Mouse (Mus musculus) thymus, postnatal 25 days (tissue): ENCODE results near the gene Alk.
A peak's percentile ranks its signal among the peaks of the same experiment; 100 is the strongest.
"Not testable (repeated sequence)": the region's sequence is repeated elsewhere in the genome, so short reads cannot be mapped to it uniquely, and the experiment has no call there.

ENCODE experiments used
- DNase-seq: peaks from one replicate; pipeline ENCODE4 v3.0.0; 2022

The Alk gene

DNA sequence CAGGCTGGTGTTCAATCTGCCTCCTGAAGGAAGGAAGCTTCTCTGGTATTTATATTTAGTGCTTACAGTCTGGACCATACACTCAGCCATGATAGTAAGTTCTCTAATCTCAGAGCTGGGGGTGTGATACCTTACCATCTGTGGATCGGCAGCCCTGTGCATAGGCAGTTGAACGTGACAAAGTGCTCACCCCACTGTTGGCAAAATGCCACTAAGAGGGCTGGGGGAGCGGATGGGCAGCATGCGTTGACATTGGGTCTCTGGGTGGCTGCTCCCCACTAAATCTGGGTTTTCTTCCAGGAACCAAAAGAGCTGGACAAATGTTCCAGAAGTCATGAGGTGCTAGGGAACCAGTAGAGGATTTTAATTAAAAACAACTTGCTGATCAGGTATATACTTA, 78.1 kb downstream of the Alk start:
- DNase-seq, result no peak

DNA sequence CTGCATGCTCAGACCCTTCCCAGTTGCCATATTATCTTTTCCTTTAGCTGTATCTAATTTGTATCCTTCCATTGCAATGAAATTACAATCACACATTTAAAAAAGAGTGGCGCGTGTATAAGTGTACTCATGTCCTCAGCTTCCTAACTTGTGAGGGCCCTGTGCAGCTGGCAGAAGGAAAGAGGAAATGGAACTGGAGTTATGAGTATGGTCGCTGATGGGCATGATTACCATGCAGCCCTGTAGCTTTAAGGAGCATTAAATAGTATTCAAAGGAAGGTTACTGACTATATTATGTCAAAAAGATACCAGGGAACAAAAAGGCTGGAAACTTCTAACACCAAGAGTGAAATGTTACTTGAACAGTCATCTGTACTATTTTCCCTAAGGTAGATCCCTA, 79.6 kb downstream of the Alk start:
- DNase-seq, result no peak

DNA sequence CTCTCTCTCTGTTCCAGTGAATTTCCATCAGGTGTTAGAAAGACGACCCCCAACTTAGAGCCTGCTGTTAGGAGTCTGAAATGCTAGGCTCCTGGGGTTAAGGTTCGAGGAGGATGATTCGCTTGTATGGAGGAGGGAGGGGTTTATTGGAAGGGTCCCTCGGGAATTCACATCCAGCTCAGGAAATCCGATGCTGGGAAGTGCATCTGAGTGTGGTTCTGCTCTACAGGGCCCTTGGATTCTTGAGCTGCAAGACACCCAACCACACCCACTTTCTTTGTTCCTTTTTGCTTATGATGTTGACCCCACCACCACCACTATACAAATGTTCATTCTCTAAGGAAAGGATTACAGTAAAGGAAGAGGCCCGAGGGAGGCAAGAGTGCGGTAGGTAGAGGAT, 81.4 kb downstream of the Alk start:
- DNase-seq, result no peak

DNA sequence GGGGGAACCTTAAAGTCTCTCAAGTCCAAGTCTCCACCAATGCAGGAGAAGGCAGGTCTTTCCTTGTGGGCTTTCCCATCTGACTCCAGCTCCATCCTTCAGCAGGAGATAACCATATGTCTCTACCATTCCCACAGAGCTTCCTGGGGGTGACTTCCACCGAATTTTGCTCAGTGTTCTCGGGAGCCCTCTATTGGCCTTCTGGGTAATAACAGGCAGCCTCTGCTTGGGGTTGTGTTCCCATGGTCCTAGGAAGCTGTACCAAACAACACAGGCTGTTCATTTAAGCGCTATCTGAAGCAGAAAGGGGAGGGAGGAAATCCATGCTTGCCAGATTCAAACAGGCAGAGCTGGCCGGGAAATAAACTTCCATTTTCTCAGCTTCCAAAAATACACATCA, 82.0 kb downstream of the Alk start:
- DNase-seq, result peak; percentile 3

DNA sequence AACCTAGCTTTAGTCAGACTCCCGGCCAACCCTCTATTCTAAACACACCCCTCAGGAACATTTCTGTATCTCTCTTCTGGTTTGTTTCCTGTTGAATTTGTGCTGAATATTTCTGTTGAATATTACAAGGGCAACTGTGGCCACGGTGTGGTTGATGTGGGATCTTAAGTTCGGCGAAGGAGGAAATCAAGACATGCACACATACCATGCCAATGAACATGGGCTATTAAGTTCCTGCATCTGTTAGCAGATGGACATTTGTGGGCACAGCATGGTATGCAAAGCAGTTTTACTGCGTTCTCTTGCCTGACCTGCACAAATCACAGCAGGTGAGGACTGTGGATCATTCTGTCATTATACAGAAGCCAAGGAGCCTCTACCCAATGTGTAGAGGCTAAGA, 83.1 kb downstream of the Alk start:
- no peak for DNase-seq

DNA sequence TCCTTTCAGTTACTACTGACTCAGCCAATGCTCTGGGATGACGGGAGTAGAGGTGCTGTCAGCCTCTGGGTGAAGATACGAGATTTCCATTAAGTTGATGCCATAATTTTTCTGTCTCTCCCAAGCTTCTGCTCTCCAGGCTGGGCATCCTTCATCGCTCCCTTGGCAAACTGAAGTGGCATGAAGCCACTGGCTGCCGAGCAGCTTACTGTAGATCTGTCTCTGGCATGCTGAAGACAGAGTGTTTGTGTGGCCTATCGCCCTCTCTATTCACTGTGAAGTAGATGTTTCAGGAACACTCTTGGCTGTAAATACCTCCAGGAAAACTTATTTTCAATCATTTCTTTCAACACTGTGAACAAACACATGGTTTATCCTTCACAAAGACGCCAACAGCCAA, 93.7 kb downstream of the Alk start:
- DNase-seq, result no peak

DNA sequence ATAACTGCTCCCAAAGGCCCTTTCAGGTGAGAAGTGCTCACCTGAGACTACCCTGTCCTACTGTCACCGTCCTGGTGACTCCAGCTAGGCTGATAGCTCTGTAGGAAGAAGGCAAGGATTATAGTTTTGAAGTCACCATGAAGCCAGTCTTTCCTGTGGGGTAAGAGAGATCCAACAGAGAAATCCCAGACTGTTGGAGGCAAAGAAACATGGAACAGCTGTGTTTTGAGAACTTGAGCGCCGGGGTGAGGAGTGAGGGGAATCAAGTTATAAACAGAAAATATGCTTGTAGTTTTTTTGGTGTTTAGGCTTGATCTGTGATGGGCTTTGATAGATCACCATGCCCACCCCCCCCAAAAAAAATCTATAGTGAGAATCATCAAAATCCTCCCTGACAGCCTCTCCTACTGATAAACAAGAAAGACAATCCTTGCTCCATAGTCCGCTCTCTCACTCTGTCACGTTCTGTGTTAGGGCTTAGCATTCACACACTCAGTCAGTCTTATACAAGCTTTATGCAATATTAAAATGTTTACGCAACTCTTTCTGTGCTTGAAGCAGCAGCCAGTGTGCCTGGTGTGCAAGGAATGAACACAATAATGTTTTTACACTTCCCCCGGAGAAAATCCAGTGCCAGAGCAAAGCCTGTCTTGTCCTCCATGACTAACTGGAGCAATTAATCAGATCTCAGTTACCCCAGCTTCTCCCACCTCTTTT, 95.6 kb downstream of the Alk start:
- DNase-seq, result no peak

DNA sequence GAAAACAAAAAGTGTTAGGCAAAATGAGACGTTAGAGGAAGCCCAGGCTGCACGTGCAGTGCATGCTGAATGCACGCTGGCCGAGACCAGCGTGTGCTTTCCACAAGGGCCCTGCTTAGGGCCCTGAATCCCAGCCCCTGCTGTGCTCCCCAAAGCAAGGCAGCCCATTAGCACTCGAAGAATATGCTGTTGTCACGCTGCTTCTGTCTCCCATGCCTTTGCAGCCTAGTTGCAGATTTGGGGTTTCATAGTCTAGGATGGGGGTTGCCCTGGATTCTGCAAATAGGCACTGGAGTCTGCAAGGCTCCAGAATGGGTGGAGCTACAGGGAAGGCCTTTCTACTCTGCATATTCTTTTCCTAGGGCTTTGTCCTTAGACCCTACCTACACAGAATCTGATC, 99.2 kb downstream of the Alk start:
- DNase-seq, result no peak

DNA sequence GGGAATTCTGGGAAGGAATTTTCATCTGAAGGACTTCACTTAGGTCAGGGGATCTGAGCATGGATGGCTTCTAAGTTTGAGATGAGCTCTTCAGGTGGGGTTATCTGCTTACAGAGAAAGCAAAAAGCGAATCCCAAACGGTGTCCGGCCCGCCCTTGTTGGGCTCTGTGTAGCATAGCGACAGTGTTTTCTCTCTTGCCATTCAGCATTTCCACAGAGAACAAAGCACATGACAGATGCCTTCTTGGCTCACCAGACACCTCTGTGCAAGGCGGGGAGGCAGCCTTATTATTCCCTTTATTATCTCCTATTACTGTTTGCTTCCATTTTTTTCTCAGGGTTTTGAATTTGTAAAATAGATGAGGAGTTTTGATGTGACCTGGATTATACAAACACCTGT, 99.8 kb downstream of the Alk start:
- DNase-seq, result no peak

DNA sequence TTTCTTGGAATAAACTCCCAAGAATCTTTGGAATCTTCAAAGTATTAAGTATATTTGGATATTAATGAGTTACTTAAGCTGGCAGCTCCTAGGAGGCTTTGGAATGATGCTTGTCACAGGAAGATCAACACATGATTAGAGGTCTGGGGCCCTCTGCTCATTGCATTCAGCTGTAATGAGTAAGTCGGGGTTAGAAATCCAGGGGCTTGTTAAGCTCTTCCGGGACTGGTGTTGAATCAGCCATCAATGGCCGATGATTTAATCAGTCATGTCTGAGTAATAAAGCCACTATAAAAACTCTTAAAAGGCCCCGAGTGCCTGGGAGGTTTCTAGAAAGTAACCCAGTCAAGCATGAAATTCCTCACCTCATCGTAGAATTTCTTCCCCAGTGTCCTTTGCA, 109.0 kb downstream of the Alk start:
- DNase-seq, result no peak

DNA sequence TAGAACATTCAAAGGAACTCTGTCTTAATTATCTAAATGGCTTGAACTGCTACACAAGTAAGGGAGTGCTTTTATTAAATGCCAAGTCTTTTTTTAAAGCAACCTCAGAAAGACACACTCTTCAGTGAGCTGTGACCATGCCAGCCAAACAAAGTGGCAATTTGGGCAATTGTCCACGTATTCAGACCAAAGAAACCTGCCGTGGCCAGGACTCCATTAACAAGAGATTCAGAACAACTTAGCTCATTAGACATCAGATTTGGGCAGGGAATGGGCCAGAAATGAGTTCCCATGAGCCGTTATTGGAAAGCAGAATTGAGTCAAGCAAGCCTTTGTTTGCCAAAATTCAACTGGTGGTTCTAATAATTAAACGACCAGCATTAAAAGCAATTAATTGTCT, 118.8 kb downstream of the Alk start:
- DNase-seq, result no peak

DNA sequence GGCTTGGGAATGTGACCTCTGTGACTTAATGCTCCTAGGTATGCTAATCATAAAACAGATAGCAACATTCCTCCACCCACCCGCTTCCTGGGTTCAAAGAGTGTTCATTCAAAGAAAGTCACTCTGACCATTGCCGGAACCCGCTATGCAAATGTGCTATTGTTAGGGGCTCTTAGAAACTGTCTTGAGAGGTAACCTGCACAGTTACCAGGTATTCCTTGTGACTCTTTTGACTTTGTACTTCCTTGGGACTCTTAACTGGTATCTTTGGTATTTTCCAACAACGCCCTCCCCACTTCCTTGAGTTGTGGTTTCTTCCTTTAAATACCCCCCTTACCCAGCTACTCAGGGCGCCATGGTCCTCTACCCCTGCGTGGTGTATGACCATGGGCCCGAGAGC, 125.2 kb downstream of the Alk start:
- not testable (repeated sequence) for DNase-seq

DNA sequence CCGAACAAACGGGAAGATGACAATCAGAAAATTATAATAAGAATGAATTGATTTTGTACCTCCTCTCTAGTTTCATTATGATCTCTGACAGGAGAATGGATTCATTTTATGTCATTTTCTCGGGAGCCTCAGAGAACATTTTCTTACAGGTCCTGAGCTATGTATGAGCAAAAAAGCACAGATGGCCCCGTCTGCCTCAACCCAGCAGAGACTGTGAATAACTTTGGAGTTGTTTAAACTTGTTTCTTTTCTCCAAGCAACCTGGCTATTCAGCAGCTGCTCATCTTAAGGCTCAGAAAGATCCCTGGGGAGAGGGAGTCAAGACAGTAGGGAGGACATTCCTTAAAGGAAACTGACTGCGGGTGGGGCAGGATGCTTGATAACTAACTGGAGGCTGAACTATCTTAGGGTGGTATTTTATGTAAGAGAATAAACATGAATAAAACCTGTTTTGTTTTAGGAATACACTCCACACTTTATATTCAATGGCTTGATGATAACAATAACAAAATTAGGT, 126.5 kb downstream of the Alk start:
- no peak for DNase-seq

DNA sequence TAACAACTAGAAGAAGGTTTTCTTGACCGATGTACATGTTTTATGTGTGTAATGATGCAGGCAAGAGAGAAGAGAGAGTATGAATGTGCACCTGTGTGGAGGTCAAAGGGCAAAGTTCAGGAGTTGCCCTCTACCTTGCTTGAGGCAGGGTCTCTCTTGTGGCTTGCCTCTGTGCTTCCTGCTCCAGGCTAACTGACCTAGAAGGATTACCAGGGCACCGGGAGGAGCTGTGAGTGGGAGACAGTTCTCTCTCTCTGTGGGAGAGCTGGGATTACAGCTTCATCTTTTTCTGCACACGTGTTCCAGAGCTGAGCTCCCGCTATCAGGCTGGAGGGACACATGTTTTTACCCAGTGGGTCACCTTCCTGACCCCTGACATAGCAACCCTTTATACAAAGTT, 127.5 kb downstream of the Alk start:
- DNase-seq, result no peak

DNA sequence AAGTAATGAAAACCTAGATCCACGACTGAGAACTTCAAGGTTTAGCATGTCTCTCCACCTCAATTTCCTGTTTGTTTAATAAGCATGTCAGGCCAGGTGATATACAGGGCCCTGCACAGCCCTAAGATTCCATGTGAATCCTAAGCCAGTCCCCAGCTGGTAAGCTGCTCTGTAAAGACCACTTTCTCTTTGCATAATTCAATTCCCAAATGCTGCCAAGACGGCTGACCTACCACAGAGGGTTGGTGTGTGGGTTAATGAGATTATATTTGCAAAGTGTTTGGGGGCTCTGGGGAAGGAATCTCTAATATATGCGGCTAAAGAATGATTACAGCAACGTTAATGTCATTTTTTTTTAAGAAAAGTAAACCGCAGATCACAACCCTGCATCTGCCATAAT, 130.3 kb downstream of the Alk start:
- DNase-seq, result no peak

DNA sequence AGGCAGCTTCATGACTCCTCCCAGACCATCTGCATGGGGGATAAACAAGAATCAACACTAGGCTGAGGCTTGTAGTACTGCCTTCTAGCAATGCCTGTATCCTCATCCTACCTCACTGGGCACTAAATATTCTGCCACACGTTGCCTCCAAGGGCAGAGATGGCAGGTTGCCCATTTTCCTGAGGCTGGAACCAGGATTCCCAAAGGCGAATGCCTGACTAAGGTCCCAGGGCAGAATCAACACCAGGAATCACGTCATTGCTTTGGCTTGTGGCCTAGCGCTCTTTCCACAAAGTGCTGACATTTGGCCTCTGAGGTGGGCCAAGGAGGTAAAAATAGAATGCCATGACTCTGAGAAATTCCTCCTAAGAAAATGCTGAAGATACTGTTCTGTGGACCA, 155.9 kb downstream of the Alk start:
- no peak for DNase-seq

DNA sequence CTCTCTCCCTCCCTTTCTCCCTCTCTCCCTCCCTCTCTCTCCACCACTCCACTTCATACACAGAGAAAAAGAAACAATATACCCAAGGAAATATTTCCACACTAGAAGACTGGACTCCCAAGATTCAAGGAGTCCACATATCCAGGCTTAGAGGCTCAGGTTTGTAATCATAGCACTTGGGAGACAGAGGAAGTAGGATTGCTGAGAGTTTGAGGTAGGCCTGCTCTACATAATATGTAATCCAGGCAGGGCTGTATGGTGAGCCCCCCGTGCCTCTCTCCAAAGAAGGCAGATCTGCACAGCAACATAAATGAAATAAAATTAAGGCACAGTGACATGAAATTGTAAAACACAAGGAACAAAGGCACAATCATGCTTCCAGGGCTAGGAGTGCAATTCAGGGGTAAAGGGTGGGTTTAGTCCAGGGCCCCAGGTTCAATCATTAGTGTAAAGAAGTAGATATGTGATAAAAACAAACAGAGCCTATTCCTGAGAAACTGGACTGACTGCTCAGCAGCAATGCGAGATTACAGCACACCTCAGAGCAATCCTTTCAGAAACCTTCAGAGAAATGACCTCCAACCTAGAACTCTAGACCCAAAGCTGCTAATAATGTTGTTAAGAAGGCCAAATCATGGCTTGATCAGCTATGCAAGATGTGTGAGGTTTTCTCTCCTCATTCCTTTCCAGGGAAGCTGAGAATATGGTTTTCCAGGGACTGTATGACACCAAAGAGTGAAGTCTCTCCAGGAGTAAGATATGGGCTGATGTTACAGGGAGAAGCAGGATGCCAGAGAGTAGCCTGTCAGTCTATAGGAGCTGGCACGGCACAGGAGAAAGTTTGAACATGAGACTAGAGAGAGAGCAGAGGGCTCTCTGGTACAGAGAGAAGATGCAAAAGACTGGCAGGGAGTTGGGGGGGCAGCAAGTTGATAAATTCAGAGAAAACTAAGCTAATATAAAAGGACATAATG, 158.9 kb downstream of the Alk start:
- DNase-seq, result no peak

DNA sequence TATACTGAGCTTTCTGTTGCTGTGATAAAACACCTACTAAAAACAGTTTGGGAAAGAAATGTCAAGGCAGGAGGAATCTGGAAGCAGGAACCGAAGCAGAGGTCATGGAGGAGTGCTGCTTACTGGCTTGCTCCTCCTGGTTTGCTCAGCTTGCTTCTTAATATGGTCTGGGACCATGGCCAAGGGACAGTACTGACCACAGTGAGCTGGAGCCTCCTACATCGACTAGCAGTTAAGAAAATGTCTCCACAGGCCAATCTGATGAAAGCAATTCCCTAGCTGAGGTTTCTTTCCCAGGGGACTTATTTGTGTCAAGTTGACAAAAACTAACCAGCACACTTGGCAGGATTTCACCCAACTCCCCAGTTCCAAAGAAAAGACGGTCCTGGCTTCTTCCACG, 187.0 kb downstream of the Alk start:
- no peak for DNase-seq

DNA sequence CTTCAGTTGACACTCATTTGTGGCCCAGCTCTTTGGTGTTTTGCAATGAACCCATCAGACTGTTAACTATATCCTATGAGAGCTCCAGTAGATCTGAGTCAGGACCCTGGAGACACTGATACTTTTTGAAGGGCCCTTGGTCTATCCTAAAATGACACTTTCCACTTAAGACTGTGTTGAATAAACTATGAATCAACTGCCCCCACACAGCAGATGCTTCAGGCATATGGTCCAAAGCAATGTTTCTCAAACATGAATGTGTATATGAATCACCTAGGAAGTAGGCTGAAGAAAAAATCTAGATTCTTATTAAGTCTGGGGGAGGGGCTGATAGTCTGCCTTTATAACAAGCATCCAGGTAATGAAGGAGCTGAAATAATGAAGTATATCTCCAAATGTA, 189.8 kb downstream of the Alk start:
- DNase-seq, result no peak

DNA sequence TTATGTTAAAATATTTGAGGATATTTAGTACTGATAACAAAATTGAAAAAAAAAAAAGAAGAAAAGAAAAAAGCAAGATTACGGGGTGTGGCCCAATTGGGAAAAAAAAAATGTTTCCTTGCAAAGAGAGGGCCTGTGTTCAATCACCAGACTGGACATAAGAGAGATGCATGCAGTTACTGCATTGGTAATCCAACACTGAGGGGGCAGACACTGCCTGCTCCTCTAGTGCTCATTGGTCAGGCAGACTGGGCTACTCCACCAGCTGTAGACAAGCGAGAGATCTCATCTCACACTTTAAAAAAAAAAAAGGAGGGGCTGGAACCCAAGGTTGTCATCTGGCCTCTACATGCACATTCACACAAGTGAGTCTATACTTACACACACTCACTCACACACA, 199.6 kb downstream of the Alk start:
- no peak for DNase-seq

DNA sequence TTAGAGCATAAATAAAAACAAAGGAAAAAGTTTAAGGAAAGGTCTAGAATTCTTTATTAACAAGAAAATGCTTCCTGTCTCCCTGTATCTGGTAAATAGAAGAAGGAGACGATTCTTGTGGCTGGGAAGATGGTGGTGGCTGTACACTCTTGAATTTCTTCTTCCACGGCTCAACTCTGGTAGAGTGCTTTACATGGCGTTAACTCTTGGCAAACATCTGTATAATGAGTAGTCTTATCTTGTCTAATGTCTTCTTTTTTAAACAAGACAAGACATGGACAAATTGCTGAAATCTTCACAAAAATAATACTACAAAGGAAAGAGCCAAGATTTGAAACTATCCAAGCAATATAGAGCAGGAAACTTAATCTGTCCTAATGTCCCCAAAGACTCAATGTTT, 202.6 kb downstream of the Alk start:
- no peak for DNase-seq

DNA sequence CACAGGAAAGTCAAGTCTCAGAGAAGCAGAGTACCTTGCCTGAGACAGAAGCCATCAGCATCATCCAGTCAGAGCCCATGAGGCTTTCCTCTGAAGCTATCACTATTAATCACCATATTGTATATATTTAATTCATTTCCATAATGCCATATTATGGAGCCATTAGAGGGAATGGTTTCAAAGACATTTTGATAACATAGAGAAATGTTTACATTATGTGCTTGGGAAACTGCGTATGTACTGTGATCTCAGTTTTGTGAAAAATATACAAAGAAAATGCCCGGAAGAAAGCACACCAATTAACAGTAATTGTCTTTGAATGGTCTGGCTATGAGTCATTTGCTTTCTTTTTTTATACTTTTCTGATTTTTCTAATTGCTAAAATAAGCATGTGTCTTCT, 203.1 kb downstream of the Alk start:
- no peak for DNase-seq

DNA sequence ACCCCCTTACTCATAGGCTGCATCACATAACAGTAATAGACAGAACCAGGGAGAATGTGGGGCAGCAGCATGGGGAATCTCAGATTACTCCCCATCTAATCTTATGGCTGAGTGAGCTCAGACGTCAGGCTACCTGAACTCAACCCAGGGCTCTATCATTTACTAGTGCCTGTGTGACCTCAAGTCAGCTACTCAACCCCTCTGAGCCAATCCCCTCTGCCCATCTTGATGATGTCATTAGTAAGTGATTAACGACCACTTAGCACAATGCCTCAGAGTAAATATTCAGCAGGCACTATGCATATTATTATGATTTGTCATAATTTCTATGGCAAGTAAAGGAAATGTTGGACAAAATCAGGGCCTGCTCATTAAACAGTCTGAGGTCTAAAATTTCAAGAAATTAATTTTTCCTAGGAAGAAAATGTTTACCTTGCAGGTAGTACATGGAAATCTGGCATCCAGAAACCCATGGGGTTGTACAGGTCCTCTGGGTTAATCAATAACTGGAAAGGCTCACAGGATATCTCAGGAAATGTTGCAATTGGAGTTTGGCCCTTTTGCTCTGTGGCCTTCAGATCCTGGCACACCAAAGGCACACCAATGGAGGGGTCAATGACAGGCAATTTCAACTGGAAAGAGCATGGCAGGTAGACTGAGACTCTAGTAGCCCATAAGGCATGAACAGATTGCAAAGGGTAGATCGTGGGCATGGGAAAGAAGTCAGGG, 204.9 kb downstream of the Alk start:
- DNase-seq, result no peak

DNA sequence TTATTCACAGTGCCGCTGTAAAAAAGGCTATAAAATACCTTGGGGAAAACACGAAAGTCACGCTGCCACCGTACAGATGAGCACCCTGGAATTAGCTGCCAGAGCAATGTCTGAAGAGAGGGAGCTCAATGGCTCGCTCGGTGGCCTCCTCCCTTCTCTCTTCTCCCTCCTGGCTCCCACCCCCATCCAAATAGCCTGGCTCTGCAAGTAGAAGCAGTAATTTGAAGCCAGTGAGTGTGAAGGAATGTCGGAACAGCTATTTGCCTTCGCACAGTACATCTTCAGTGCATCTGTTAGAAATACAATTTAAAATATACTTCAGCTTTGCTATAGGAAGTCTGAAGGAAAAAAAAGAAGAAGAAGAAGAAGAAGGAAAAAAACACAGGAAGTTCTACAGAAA, 208.5 kb downstream of the Alk start:
- DNase-seq, result no peak
